Mouse (Mus musculus) adrenal gland, postnatal 10 days (tissue): Measurements from ENCODE around the gene Polm. TPM values are rescaled to one million over a fixed set of nuclear protein-coding genes. Genes with fewer than 3 reads are reported as not detected.

Experiments
- DNase-seq: peaks from one replicate; pipeline ENCODE4 v3.0.0; 2021; ENCODE audit warnings: mixed read lengths
- total RNA-seq, 2 experiments: library from RNA; stranded (reverse); gene quantifications; 2 replicates each; pipeline ENCODE4 v1.2.3; 2021

Gene Polm
- total RNA-seq, 2 experiments from 2014 or later, result 6.3 to 13.7 TPM

GRCm38 (mm10) chr11:5804174-5804573 lies 33.6 kb downstream of the Polm start:
- DNase-seq, result no peak

DNA sequence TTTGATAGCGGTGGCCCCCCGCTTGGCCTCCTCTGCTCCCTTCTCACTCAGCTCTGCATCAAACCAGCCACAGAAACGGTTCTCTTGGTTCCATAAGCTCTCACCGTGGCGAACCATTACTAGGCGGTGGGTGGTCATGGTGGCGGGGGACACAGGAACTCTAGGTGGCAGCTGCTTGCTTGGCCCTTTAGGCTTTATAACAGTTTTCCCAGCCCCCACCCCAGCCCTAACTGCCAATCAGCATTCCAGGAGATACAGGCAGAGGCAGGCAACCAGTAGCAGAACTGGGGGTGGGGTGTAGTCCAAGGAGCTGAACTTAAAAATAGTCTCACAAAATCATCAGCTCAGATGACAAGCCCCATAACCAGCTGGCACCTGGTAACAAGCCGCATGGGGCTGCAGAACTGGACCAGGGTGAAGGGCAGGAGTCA lies 34.2 kb downstream of the Polm start, which contains the start of gene Pgam2:
TSS of gene Pgam2 (minus strand) at position 183 of the 431 bp plus-strand sequence.
- no peak for DNase-seq

DNA sequence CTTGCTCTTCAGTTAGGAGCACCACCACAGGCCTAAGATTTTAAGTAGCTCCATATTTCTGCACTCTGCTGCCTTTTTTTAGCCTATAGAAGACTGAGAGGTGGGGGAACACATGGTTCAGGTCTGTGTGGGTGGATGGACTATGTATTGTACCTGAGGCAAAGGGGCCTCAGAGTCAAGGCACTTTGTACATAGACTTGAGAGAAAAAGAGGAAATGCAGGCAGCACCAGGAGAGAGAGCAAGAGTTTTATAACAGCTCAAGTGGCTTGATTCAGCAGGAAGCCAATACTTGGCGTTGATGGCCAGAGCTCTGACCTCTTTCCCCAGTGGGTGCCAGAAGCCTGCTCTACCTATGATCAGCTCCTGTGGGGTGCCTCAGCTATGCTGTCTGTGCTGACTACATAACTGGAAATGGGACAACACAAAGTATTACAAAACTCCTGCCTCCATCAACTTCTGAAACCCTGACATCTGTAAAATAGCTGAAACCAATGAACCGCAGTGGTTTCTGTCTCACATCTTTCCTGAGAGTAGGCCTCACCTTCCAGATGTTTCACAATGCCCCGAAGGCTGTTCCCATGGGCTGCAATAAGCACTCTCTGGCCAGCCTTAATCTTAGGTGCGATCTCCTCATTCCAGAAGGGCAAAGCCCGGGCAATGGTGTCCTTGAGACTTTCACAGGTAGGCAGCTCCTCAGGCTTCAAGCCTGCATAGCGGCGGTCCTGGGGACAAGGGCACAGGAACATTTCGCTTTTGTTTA lies 35.2 kb downstream of the Polm start:
- no peak for DNase-seq

DNA sequence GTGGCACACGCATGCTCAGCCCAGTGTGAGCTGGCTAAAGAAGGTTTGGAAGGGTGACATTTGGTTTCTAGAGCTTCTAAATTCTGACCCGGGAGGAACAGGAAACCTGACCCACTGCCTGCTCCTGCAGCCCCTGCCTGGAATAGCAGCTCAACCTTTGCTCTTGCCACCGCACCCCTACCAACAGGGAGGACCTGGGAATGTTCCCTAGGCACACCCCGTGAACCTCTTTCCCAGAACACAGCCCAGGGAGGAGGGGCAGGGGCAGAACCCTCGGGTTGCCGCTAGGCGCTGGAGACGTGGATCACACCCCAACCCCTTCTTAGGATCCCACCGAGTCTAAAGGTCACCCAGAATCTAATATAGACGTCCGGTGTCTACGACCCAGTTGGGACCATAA lies 35.8 kb downstream of the Polm start:
- DNase-seq, result no peak

DNA sequence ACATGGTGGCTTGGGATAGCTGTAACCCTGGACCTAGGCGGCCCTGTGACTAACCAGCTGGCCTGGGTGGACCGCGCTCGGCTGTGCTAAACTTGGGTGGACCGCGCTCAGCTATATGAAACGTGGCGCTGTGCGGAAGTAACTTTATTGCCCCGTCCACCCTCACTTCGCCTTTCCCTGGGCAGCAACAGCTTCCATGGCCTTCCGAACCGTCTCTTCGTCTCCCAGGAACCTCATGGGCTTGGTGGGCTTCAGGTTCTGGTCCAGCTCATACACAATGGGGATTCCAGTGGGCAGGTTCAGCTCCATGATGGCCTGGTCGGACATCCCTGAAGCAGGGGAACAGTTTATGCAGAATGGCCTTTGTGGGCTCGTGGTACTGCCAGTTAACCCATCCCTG lies 36.3 kb downstream of the Polm start:
- DNase-seq, result no peak

DNA sequence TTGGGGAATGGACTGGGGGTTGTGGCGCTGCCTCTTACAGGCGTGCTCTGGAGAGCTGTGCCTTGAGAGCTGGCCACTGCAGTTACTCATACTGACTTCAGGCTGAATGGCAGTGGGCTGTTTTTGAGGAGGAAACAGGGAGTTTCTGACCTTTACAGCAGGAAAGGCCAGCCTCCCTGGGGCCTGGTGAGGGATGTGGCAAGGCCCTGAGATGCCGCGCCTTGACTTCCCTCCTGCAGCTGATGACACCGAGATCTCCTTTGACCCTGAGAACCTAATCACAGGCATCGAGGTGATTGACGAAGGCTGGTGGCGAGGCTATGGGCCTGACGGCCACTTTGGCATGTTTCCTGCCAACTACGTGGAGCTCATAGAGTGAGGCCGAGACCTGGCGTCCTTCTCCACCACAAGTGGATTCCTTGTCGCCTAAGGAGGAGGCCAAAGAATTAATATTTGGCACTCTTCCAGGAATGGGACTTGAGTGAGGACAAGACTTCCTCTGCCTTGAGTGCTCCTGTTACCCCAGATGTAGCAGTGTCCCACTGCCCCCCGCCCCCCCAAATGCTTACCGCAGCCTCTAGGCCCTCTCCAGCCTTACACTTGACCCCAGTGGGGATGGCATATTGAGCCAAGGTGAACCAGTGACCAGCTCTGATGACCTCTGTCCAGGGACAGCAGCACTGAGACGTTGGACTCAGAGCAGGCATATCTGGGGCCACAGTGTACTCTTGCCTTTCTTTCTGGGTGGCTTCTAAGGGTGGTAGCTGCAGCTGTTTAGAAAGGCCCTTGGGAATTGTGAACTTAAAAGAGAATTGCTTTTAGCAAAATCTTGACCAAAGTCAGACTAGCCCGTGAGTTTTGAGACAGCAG lies 38.0 kb downstream of the Polm start:
- no peak for DNase-seq

DNA sequence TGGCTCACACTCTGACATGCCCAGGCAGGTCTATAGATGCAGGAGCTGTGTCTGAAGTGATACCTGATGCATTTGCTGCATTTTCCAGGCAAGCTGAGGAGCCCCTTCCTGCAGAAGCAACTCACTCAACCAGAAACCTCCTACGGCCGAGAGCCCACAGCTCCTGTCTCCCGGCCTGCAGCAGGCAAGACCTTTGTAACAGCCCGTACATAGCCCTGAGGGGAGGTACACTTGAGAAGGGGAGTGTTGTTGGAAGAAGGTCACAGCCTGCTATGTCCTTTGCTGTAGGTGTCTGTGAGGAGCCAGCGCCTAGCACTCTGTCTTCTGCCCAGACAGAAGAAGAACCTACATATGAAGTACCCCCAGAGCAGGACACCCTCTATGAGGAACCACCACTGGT lies 39.9 kb downstream of the Polm start:
- DNase-seq, result no peak

GRCm38 (mm10) chr11:5797371-5797770 lies 40.4 kb downstream of the Polm start:
- DNase-seq, result no peak

- no peak for DNase-seq
These were observed 40.9 kb downstream of the Polm start for GRCm38 (mm10) chr11:5796939-5797338.

DNA sequence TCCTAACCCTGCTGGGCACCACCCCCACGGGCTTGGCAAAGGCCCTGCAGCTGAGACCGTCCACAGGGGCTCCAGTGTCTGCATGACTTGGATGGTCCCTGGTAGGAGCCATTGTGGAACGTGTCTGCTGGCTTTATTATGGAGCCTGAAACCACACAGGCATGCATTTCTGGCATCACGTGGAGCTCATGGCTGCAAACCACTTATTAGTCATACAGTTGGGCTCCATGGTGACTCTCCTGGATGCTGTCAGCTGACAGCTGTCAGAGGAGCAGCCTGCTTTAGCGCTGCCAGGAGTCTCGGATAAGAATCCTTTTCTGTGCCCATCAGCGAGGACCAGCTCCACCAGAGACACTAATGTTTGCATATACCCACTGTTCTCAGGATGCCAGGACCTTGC lies 42.1 kb downstream of the Polm start:
- no peak for DNase-seq

DNA sequence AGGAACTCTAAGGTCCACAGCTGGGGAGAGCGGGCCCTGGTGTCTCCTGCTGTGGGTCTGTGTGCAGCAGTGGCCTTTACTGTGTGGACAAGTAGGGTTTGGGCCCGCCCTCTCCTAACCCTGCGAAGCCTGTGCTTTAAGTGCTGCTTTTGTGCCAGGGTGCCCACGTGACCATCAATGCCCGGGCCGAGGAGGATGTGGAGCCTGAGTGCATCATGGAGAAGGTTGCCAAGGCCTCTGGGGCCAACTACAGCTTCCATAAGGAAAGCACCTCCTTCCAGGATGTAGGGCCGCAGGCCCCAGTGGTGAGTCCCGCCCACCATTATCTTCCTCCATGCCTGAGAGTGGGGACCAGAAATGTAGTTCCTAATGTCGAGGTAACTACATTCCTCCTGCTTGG lies 42.5 kb downstream of the Polm start:
- no peak for DNase-seq

DNA sequence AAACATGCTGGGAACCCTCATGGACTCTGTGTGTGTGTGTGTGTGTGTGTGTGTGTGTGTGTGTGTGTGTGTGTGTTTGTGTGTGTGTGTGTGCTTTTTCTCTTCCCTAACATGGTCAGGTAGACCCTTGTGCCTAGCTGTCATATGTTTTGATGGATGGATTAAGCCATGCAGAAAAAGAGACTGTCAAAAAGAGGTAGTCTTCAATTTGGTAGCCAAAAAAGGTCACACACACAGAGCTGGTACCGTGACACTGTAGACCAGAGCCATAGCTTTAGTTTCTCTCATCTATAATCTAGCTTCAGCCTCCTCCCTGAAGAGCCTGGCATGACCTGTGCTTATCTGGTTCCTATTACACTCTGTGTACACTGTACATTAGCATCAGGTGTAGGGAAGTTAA lies 47.4 kb downstream of the Polm start:
- no peak for DNase-seq

DNA sequence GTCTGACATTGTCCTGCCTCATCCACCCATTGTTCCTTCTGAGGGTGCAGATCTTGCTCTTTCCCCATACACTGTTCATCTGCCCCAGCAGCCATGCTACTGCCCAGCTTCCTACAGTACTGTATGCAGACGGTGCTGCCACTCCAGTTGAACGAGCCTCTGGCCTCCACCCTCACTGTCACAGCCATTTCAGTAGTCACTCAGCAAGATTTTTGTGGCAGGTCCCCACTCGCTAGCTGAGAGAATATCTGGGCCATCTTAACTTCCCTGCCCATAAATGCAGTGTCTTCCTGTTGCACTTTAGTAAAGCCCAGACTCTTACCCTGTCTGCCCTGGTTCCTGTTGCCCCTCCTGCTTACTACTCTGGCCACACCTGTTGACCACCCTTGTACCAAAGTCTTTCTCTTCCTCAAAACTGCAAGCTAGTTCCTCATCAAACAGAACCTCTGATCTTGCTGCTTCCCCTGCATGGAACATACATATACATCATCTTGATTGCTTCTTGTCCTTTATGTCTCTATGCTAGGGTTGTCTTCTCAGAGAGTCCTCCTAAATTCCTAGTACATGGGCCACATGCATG lies 48.0 kb downstream of the Polm start:
- no peak for DNase-seq

- DNase-seq, result no peak
These were observed 48.6 kb downstream of the Polm start for GRCm38 (mm10) chr11:5789071-5789753.

DNA sequence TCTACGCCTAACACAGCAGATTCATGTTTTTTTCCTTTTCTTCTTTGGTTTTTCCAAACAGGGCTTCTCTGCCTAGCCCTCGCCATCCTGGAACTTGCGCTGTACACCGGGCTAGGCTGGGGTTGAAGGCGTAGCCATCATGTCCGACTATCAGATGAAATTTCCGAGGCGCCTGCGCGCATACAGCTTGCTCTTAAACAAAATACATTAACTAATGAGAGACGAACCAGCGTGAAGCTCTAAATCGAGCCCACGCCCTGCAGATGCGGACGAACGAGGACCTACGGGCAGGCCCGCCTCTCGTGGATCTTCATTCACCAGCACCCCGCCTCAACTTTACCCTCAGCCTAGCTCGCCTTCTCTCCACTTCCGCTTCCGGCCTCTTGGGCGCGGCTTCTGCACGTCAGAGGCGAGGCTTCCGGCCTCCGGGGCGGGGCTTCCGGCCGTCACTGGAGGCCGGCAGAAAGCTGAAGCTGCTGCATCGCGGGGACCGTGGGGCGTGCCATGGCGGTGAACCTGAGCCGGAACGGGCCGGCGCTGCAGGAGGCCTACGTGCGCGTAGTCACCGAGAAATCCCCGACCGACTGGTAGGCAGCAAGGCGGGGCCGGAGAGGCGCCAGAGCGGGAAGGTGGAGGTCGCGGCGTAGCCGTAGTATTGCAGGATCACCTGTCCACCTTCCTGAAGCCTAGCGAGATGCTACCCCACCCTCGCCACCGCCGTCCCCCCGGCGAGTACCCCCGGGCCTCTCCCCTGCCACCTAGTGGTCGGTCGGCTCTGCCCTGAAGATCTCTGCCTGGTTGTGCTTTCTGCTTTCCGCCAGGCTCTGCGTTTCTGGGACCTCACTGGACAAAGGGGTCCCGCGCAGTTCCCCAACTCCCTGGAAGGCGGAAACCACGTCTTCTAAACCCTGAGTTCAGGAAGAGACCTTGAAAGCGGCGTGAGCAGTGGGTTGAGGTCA lies 49.5 kb downstream of the Polm start, which contains the start of gene Dbnl:
TSS of gene Dbnl (plus strand) at position 433 of the 959 bp plus-strand sequence.
- peak; percentile 98 for DNase-seq

- no peak for DNase-seq
These were observed 50.2 kb downstream of the Polm start for GRCm38 (mm10) chr11:5787671-5788055.

- no peak for DNase-seq
These were observed 52.1 kb downstream of the Polm start for GRCm38 (mm10) chr11:5785732-5786131.

- DNase-seq, result no peak
These were observed 55.4 kb downstream of the Polm start for GRCm38 (mm10) chr11:5782199-5782944.

- DNase-seq, result no peak
These were observed 57.7 kb downstream of the Polm start for GRCm38 (mm10) chr11:5780035-5780499.

GRCm38 (mm10) chr11:5778481-5778880 lies 59.3 kb downstream of the Polm start:
- DNase-seq, result no peak
